Mouse (Mus musculus): Measurements from ENCODE around the gene Prkch. TPM values are rescaled to one million over a fixed set of nuclear protein-coding genes. Genes with fewer than 3 reads are reported as not detected.

Prkch gene
- total RNA-seq, 2 experiments from 2014 or later = 11.2 to 16.3 TPM

- no peak for DNase-seq
Observed at GRCm38 (mm10) chr12:73679400-73679801, 94.8 kb downstream of the Prkch start.

DNA sequence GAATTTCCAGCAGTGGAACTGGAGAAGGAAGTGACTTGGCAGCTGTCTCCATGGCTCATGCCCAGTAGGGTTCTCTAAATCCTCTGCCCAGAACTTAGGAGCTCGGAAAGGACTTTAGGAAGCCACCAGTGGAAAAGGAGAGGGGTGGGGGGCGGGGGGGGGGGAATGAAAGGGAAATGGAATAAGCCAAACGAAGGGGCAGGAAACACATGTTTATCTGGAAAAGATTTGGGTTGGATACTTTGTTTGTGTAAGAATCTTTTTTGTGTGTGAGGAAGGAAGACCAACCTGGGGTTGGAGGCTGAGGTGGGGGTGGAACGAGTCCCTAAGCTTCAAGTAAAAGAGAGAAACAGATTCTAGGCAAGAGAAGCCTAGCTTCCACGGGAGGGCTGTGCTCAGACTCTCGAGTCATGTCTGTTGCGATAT lies 98.3 kb downstream of the Prkch start:
- DNase-seq = peak in 1 of 2 experiments; percentile 35

DNA sequence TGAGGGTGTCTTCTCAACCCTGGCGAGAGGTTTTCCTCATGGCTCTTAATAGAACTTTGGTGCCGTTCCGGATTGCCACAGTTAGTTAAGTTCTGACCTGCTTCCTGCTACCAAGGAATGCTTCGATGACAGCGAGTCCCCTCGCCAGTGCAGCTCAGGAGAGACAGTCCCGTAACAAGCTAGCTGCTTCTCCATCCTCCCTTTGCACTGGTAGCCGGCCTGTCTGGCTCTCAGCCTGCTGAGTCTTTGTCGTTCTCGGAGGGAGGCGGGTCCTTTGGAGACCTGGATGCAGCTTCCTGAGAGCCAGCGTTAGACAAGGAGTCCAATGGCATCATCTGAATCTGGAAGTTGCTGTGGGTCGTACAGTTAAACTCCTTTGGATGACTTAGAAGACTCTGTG lies 101.3 kb downstream of the Prkch start:
- DNase-seq = no peak

GRCm38 (mm10) chr12:73686456-73686855 lies 101.9 kb downstream of the Prkch start:
- no peak for DNase-seq

GRCm38 (mm10) chr12:73687077-73688035 lies 102.8 kb downstream of the Prkch start:
- peak; percentile 64 to 81 for DNase-seq

GRCm38 (mm10) chr12:73692321-73692720 lies 107.7 kb downstream of the Prkch start:
- no peak for DNase-seq

DNA sequence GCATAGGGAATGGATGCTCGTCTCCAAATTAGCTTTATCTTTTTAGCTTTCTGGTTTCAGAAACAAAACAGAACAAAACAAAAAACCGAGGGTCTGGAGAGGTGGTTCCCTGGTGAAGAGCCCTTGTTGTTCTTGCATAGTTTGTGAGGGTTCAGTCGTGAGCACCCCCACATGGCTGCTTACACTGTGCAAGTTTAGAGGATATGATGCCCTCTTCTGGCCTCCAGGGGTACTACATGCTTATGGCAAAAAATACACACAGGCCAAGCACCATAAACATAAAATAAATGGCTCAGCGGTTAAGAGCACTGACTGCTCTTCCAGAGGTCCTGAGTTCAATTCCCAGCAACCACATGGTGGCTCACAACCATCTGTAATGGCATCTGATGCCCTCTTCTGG lies 108.8 kb downstream of the Prkch start:
- peak; percentile 49 to 64 for DNase-seq

- DNase-seq = no peak
Observed at GRCm38 (mm10) chr12:73694690-73695089, 110.1 kb downstream of the Prkch start.

GRCm38 (mm10) chr12:73695110-73695509 lies 110.5 kb downstream of the Prkch start:
- DNase-seq = no peak

DNA sequence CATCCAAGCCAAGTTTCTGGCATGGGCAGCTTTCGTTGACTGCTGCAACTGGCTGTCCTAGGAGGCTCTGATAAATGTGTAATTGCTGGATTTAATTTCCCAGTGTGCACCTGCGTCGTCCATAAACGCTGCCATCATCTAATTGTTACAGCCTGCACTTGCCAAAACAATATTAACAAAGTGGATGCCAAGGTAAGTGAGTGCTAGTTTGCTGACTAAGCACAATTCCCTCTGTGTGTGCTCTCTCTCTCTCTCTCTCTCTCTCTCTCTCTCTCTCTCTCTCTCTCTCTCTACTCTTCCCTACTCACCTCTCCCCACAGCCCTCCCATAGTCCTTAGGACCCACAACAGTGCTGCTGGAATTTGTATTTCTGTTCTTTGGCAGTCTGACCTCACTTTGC lies 111.5 kb downstream of the Prkch start:
- DNase-seq = no peak

- DNase-seq = no peak
Observed at GRCm38 (mm10) chr12:73696946-73697345, 112.3 kb downstream of the Prkch start.

DNA sequence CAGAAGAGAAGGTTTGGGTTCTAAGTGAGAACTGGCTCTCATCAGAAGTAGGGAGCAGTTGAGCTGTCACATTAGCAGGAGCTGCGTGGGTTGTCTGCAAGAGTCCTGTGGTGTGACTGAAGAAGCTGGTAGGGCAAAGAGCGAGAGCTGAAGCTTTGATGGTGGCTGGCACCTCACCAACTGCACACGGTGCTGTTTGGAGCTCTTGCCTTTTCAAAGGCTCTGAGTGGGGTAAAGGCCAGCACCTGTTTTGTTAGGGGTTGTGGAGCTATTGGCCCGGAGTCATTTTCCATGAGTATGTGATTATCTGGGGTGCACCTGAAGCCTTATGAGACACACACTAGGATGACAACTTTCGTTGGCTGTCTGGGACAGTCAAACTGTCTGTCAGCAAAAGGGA lies 113.8 kb downstream of the Prkch start:
- DNase-seq = no peak

GRCm38 (mm10) chr12:73698841-73699240 lies 114.2 kb downstream of the Prkch start:
- DNase-seq = no peak

GRCm38 (mm10) chr12:73699471-73700186 lies 115.0 kb downstream of the Prkch start:
- no peak for DNase-seq

DNA sequence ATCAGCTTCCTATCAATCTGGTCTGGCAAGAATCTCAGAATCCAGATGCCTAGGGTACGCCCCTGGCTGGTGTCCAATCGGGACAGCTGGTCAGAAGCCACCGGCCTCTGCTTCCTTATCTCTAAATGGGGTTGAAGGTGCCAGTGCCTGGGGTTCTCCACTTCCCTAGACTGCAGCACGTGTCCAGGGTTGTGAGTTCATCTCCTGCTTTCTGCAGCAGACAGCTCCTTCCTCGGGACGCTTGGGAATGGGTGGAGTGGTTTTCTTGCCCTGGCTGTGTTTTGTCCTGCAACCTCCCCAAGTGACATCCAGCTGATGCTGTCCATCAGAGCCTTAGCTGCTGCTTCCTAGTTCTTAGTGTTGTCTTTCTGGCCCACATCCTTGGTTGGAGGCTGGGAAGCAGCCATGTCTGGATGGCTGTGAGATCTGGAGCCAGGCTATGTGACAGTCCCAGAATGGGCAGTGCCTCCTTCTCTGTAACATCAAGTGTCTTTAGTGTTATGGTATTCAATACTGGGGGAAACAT lies 116.0 kb downstream of the Prkch start:
- DNase-seq = no peak

DNA sequence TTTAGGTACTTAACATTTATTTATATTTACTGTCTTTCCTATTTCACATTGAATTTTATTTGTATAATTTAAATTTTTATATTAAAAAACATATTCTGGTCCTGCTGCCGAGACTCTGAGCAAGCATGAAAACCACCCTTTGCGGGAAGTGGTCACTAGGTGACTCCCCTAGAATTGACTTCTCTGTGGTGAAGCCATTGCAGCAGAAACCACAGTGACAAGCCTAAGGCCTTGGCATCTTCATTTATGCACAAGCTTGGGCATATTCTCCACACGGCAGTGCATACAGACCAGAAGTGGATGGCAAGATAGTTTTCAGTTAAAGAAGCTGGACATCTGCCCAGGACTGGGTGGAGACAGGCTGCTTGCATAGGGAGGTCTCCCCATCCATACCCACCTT lies 117.4 kb downstream of the Prkch start:
- no peak for DNase-seq

- no peak for DNase-seq
Observed at GRCm38 (mm10) chr12:73704382-73704781, 119.8 kb downstream of the Prkch start.

- peak; percentile 58 to 68 for DNase-seq
Observed at GRCm38 (mm10) chr12:73705097-73705690, 120.6 kb downstream of the Prkch start.

- DNase-seq = no peak
Observed at GRCm38 (mm10) chr12:73708498-73708897, 123.9 kb downstream of the Prkch start.

GRCm38 (mm10) chr12:73708920-73709319 lies 124.3 kb downstream of the Prkch start:
- peak; percentile 78 to 82 for DNase-seq

DNA sequence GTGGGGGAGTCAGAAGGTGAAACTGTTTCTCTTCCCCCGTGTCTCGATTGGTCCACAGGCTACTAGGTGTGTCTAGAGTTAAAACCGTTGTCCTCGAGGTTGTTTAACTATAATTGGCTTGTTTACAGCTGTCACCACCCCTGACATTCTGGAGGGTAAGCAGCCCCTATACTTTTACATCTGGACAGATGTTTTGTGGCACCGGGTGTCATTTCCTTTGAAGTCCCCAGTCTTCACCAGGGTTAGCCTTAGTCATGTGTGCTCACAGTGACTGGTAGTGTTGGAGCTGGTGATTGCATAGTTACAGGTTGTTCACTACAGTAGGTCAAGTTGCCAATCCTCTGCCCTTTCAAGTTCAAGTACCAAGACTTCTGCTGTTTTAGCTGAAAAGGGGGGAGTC lies 126.2 kb downstream of the Prkch start:
- no peak for DNase-seq

GRCm38 (mm10) chr12:73712122-73712521 lies 127.5 kb downstream of the Prkch start:
- no peak for DNase-seq

DNA sequence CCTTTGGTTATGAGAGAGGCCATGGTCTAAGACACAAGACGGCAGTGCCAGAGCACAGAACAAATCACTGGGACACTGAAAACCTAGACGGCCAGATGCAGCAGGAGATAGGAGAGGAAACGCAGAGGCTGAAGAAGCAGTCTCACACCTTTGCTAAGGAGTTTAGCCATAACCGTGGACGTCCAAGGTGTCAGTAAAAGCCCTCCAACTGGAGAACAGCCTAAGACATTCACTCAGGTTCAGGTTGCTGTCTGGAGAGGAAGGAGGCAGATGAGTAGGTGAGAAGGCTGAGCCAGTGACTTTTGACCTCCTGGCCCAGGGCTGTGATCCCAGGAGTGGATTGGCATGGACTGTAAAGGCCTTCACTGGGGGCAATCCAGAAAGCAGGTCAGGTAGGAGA lies 130.0 kb downstream of the Prkch start:
- no peak for DNase-seq
